Mouse (Mus musculus) megakaryocyte-erythroid progenitor cell, adult 5-6 weeks (primary cell): ENCODE data around the gene Emc9. TPM values are rescaled to one million over a fixed set of nuclear protein-coding genes. Genes with fewer than 3 reads are reported as not detected.

Experiments used
- ATAC-seq: replicated peaks from 2 replicates; pipeline ENCODE4 v1.8.0; 2016; ENCODE audit warnings: mild to moderate bottlenecking, inconsistent platforms; ENCODE audit not compliant: severe bottlenecking, poor library complexity, low FRiP score, low TSS enrichment
- total RNA-seq, 2 experiments: library from RNA; stranded (forward) in 1 of 2; stranded (reverse) in 1 of 2; fragments of 200-1000, 215-1000 nt in 1 of 2; fragments of >200 nt in 1 of 2; fragmentation: Nextera tagmentation in 1 of 2; gene quantifications; 2 replicates each; pipeline ENCODE4 v1.2.3; 2014 to 2017

The Emc9 gene
- total RNA-seq, 2 experiments from 2014 or later: 26.7 to 37.3 TPM

GRCm38 (mm10) chr14:55567496-55567895 is 17.6 kb downstream of the Emc9 start:
- no peak for ATAC-seq

- no peak for ATAC-seq
These were observed 19.4 kb downstream of the Emc9 start for GRCm38 (mm10) chr14:55565748-55566147.

GRCm38 (mm10) chr14:55563249-55563648 is 21.9 kb downstream of the Emc9 start:
- no peak for ATAC-seq

- no peak for ATAC-seq
These were observed 23.2 kb downstream of the Emc9 start for GRCm38 (mm10) chr14:55561860-55562259.

- peak; percentile 81 for ATAC-seq
These were observed 24.7 kb downstream of the Emc9 start, which contains the start of gene A730061H03Rik for GRCm38 (mm10) chr14:55560202-55561073. A730061H03Rik (minus strand) TSS chr14:55560406.

- peak; percentile 62 for ATAC-seq
These were observed 25.3 kb downstream of the Emc9 start, which contains the start of gene Dcaf11 for GRCm38 (mm10) chr14:55559799-55560201. Dcaf11 (plus strand) TSS chr14:55560006.

- peak; percentile 19; the same call in 1 of the 2 replicates for ATAC-seq
These were observed 26.2 kb downstream of the Emc9 start for GRCm38 (mm10) chr14:55558740-55559448.

GRCm38 (mm10) chr14:55557587-55557986 is 27.5 kb downstream of the Emc9 start:
- ATAC-seq: no peak

- ATAC-seq: 0 out of 2 replicates have a peak, but pooled peaks have one; percentile 10
These were observed 28.1 kb downstream of the Emc9 start for GRCm38 (mm10) chr14:55557003-55557402.

GRCm38 (mm10) chr14:55555788-55556187 is 29.3 kb downstream of the Emc9 start:
- ATAC-seq: no peak

GRCm38 (mm10) chr14:55554635-55555034 is 30.5 kb downstream of the Emc9 start:
- no peak for ATAC-seq

- no peak for ATAC-seq
These were observed 33.3 kb downstream of the Emc9 start for GRCm38 (mm10) chr14:55551794-55552193.

- ATAC-seq: no peak
These were observed 33.8 kb downstream of the Emc9 start for GRCm38 (mm10) chr14:55551347-55551746.

- no peak for ATAC-seq
These were observed 34.9 kb downstream of the Emc9 start for GRCm38 (mm10) chr14:55550191-55550590.

GRCm38 (mm10) chr14:55544334-55544733 is 40.8 kb downstream of the Emc9 start:
- no peak for ATAC-seq

- ATAC-seq: peak; percentile 71
These were observed 42.8 kb downstream of the Emc9 start for GRCm38 (mm10) chr14:55542268-55542667.

GRCm38 (mm10) chr14:55540787-55541321 is 44.2 kb downstream of the Emc9 start:
- ATAC-seq: peak; percentile 35

GRCm38 (mm10) chr14:55540067-55540786 is 44.9 kb downstream of the Emc9 start, which contains the start of gene Pck2:
Pck2 (plus strand) TSS chr14:55540266.
- peak; percentile 89 for ATAC-seq

- ATAC-seq: 0 out of 2 replicates have a peak, but pooled peaks have one; percentile 28
These were observed 48.9 kb downstream of the Emc9 start for GRCm38 (mm10) chr14:55536116-55536745.
